Mouse (Mus musculus) testis, adult 2 months (tissue): ENCODE measurements around the gene Spata18.

Source experiments
- CTCF ChIP-seq: fragments of 200-500 bp; IDR thresholded peaks from 2 replicates; pipeline ENCODE4 v1.5.1; 2012; ENCODE audit warnings: low read depth, mild to moderate bottlenecking, inconsistent platforms, low read length, moderate library complexity; ENCODE audit not compliant: control insufficient read depth, insufficient read depth, insufficient replicate concordance
- POLR2A ChIP-seq: fragments of 200-500 bp; IDR thresholded peaks from 2 replicates; pipeline ENCODE4 v1.6.1; 2012; ENCODE audit warnings: low read depth, mild to moderate bottlenecking, inconsistent platforms, low read length, moderate library complexity; ENCODE audit not compliant: control insufficient read depth

DNA sequence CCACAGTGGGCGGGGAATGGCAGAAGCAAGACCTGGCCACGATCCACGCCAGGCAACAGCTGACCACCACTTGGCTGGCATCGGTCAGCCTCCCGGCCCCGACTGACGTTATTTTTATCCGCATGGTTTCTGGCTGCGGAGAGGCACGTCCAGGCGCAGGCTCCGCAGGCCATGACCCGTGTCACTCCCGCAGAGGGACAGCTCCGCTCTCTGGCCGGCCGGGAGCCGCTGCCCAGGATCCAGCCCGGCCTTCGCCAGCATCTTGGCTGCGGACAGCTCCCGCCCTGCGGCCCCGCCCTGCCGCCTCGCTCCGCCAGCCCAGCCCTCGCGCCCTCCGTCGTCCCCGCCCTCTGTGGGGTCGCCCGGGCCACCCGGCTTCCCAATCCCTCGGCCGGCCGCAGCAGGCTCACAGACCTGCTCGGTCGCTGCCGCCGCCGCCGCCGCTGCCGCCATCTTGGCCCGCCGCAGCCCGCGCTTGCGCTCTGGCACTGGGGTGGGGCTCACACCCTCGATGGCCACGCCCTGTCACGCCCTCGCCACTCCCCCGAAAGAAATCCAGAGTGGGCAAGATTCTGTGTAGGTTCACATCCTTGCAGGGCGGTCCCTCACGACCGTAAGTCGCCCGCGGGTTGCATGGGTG, 3.8 kb upstream of the Spata18 start, which contains the start of gene Sgcb:
- TF ChIP-seq POLR2A (peak; percentile 73), CTCF (no peak)
